22 mouse cellular contexts compared by ENCODE assay signal in the genomic region with DNA sequence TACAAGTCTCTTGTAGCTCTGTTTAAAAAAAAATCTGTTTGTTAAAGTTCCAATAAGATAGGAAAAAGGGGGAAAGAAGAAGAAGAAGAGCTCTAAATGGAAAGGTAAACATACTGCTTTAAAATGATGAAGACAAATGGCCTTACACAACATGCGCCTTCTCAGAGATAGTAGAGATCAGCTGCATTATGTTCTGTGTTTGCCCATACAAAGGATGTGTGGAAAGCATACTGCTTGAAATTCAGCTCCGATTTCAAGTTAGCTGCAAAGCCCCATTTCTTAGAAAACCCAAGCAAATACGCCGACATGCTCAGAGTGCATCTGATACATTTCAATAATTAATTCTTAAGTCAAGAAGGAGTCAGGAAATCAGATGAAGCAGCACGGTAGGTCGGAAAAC.
"Had no signal": no experiment of that assay in that cellular context is flagged by ENCODE, and none has a peak within 500 bp of the region (broad histone marks: within the 10 kb centered on the region; RNA-seq: fewer than 3 reads in every experiment).

No protein-coding gene starts in this region.

- H3K27me3 ChIP-seq: limb, embryonic 12.5 days; limb, embryonic 15.5 days; lung, embryonic 15.5 days; megakaryocyte, embryonic 14.5 days; midbrain, embryonic 15.5 days; neural tube, embryonic 12.5 days; neural tube, embryonic 15.5 days; stomach, embryonic 15.5 days had no signal

- H3K4me3 ChIP-seq: limb, embryonic 12.5 days; limb, embryonic 15.5 days; lung, embryonic 15.5 days; megakaryocyte, embryonic 14.5 days; midbrain, embryonic 10.5 days; midbrain, embryonic 15.5 days; neural tube, embryonic 12.5 days; neural tube, embryonic 15.5 days; stomach, embryonic 15.5 days had no signal

- H3K9me3 ChIP-seq: limb, embryonic 12.5 days; limb, embryonic 15.5 days; lung, embryonic 15.5 days; megakaryocyte, embryonic 14.5 days; midbrain, embryonic 10.5 days; midbrain, embryonic 15.5 days; neural tube, embryonic 12.5 days; neural tube, embryonic 15.5 days; stomach, embryonic 15.5 days had no signal

- ATAC-seq: liver, postnatal 0 days had no signal

- H3K36me3 ChIP-seq: limb, embryonic 12.5 days; limb, embryonic 15.5 days; lung, embryonic 15.5 days; midbrain, embryonic 10.5 days; midbrain, embryonic 15.5 days; neural tube, embryonic 12.5 days; neural tube, embryonic 15.5 days; stomach, embryonic 15.5 days had no signal

- H3K4me2 ChIP-seq: limb, embryonic 12.5 days; limb, embryonic 15.5 days; liver, embryonic 11.5 days; lung, embryonic 15.5 days; midbrain, embryonic 15.5 days; neural tube, embryonic 12.5 days; neural tube, embryonic 15.5 days; stomach, embryonic 15.5 days had no signal

- H3K4me1 ChIP-seq: limb, embryonic 12.5 days; limb, embryonic 15.5 days; lung, embryonic 15.5 days; megakaryocyte, embryonic 14.5 days; midbrain, embryonic 10.5 days; neural tube, embryonic 12.5 days; neural tube, embryonic 15.5 days; stomach, embryonic 15.5 days had no signal

- H3K27ac ChIP-seq: kidney, postnatal 0 days; limb, embryonic 12.5 days; limb, embryonic 15.5 days; liver, embryonic 14.5 days; lung, embryonic 15.5 days; midbrain, embryonic 10.5 days; midbrain, embryonic 15.5 days; neural tube, embryonic 12.5 days; neural tube, embryonic 15.5 days; stomach, embryonic 15.5 days had no signal

- DNase-seq: kidney, adult 2 months; kidney, postnatal 25 days; left cerebral cortex, postnatal 4 days; liver, postnatal 0 days; lung, postnatal 10 days; lung, postnatal 36 days; retina, postnatal 1 day; right cerebral cortex, postnatal 25 days; spleen, adult 18-20 months; thymus, postnatal 25 days had no signal

- H3K9ac ChIP-seq: limb, embryonic 12.5 days; limb, embryonic 15.5 days; liver, embryonic 14.5 days; liver, postnatal 0 days; lung, embryonic 15.5 days; midbrain, embryonic 15.5 days; neural tube, embryonic 12.5 days; neural tube, embryonic 15.5 days; stomach, embryonic 15.5 days had no signal
